Mouse (Mus musculus): ENCODE results near the gene Jade2.

GRCm38 (mm10) chr11:51859561-51859960, 2.1 kb upstream of the Jade2 start:
- TF ChIP-seq EP300 (optimal IDR thresholded peaks at IDR 0.05) (no peak), CTCF (IDR thresholded peaks at IDR 0.05; ENCODE audit: low read depth) (no peak)

Measured in stomach, postnatal 0 days (tissue).